ENCODE assay signal across 12 mouse cellular contexts in the genomic region with DNA sequence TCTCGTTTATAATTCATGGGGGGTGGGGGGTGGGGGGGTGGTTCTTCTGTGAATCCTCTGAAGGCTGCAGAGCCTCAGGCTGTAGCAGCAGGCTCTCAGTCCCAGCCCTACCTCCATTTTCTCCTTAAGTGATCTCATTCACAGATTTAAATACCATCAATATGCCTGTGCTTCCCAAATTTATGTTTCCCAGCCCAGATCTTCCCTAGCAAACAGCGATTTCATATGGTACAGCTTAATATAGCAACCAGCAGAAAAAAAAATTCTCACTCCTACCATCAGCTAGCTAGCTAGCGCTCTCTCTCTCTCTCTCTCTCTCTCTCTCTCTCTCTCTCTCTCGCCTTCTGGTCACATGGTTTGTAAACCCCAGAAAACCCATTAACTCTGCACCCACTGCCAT. TPM values are rescaled to one million over a fixed set of nuclear protein-coding genes. Genes with fewer than 3 reads are reported as not detected.
DNase-seq lines count a peak whose midpoint lies in the region; ATAC-seq and TF ChIP-seq lines count a peak whose summit lies in the region.
"Had no signal": no experiment of that assay in that cellular context is flagged by ENCODE, and none has a peak within 500 bp of the region (broad histone marks: within the 10 kb centered on the region; RNA-seq: fewer than 3 reads in every experiment).

No protein-coding gene starts in this region.

- ATAC-seq in hindbrain, embryonic 13.5 days (ENCODE audit: low FRiP score): 0 out of 2 replicates have a peak, but pooled peaks have one; percentile 24
- ATAC-seq in hindbrain, embryonic 12.5 days (ENCODE audit: low FRiP score): no peak
- ATAC-seq in limb, embryonic 13.5 days (ENCODE audit: low FRiP score, low read depth): peak; percentile 40
- ATAC-seq in limb, embryonic 14.5 days (ENCODE audit: low FRiP score, low read depth): peak; percentile 23; the same call in 1 of the 2 replicates

- DNase-seq in limb, embryonic 10.5 days (ENCODE audit: low spot score): no peak
- DNase-seq in limb, embryonic 14.5 days (ENCODE audit: low spot score): peak; percentile 21
- no peak for DNase-seq in lung, postnatal 4 days
- DNase-seq: cerebellum, adult 11-12 months; kidney, adult 18-20 months; kidney, postnatal 14 days; liver, embryonic 13.5 days had no signal

- no peak overlapping the region for H3K9ac ChIP-seq in hindbrain, embryonic 13.5 days
- H3K9ac ChIP-seq in hindbrain, embryonic 12.5 days: no peak overlapping the region
- H3K9ac ChIP-seq in limb, embryonic 13.5 days: no peak overlapping the region
- no peak overlapping the region for H3K9ac ChIP-seq in limb, embryonic 14.5 days (ENCODE audit: low read depth, low read length, severe bottlenecking)
- H3K9ac ChIP-seq: embryonic facial prominence, embryonic 15.5 days; liver, embryonic 13.5 days had no signal

- no peak overlapping the region for H3K4me2 ChIP-seq in hindbrain, embryonic 13.5 days
- no peak overlapping the region for H3K4me2 ChIP-seq in hindbrain, embryonic 12.5 days (replicated peaks)
- no peak overlapping the region for H3K4me2 ChIP-seq in limb, embryonic 13.5 days (replicated peaks)
- no peak overlapping the region for H3K4me2 ChIP-seq in limb, embryonic 14.5 days (replicated peaks; ENCODE audit: low read depth, low read length, severe bottlenecking)
- H3K4me2 ChIP-seq: embryonic facial prominence, embryonic 15.5 days; liver, embryonic 13.5 days had no signal

- peaks cover 46% of the 10 kb centered on the region for H3K4me1 ChIP-seq in hindbrain, embryonic 13.5 days (replicated peaks)
- H3K4me1 ChIP-seq in hindbrain, embryonic 12.5 days: peaks cover 24% of the 10 kb centered on the region
- H3K4me1 ChIP-seq in limb, embryonic 13.5 days: peaks cover 38% of the 10 kb centered on the region
- peaks cover 31% of the 10 kb centered on the region for H3K4me1 ChIP-seq in limb, embryonic 10.5 days
- peaks cover 28% of the 10 kb centered on the region for H3K4me1 ChIP-seq in cortical plate, adult 2 months (ENCODE audit: control insufficient read depth, insufficient read depth, low read length)
- peaks cover 27% of the 10 kb centered on the region for H3K4me1 ChIP-seq in limb, embryonic 14.5 days (ENCODE audit: control insufficient read depth, insufficient read depth, low read length)
- H3K4me1 ChIP-seq: liver, embryonic 13.5 days had no signal

- H3K27ac ChIP-seq in hindbrain, embryonic 13.5 days: peak overlapping the region; percentile 64
- no peak overlapping the region for H3K27ac ChIP-seq in hindbrain, embryonic 12.5 days
- H3K27ac ChIP-seq in limb, embryonic 13.5 days: no peak overlapping the region
- H3K27ac ChIP-seq in limb, embryonic 10.5 days: no peak overlapping the region
- H3K27ac ChIP-seq in cortical plate, adult 2 months (ENCODE audit: insufficient read depth, low read length): peak overlapping the region; percentile 68
- no peak overlapping the region for H3K27ac ChIP-seq in limb, embryonic 14.5 days (replicated peaks; ENCODE audit: low read depth, low read length)
- H3K27ac ChIP-seq: embryonic facial prominence, embryonic 15.5 days; liver, embryonic 13.5 days had no signal

- WGBS in hindbrain, embryonic 13.5 days: 53% methylated on average over 4 of the region's 4 CpGs
- 59% methylated on average over 4 of the region's 4 CpGs for WGBS in hindbrain, embryonic 12.5 days
- WGBS in limb, embryonic 13.5 days: 37% methylated on average over 4 of the region's 4 CpGs
- 67% methylated on average over 4 of the region's 4 CpGs for WGBS in limb, embryonic 10.5 days
- WGBS in limb, embryonic 14.5 days: 37% methylated on average over 4 of the region's 4 CpGs

- H3K4me3 ChIP-seq in hindbrain, embryonic 13.5 days: no peak overlapping the region
- no peak overlapping the region for H3K4me3 ChIP-seq in hindbrain, embryonic 12.5 days
- no peak overlapping the region for H3K4me3 ChIP-seq in limb, embryonic 13.5 days
- no peak overlapping the region for H3K4me3 ChIP-seq in limb, embryonic 10.5 days
- no peak overlapping the region for H3K4me3 ChIP-seq in cortical plate, adult 2 months (ENCODE audit: insufficient read depth, low read length)
- no peak overlapping the region for H3K4me3 ChIP-seq in limb, embryonic 14.5 days (replicated peaks; ENCODE audit: low read length)
- H3K4me3 ChIP-seq: embryonic facial prominence, embryonic 15.5 days; liver, embryonic 13.5 days had no signal

- no peak for TF ChIP-seq CTCF in cortical plate, adult 2 months (IDR thresholded peaks at IDR 0.05; ENCODE audit: extremely low read depth, insufficient read depth, low read length)

- H3K27me3 ChIP-seq in hindbrain, embryonic 13.5 days: no peaks in the 10 kb centered on the region
- no peaks in the 10 kb centered on the region for H3K27me3 ChIP-seq in hindbrain, embryonic 12.5 days
- H3K27me3 ChIP-seq in limb, embryonic 13.5 days: no peaks in the 10 kb centered on the region
- H3K27me3 ChIP-seq in limb, embryonic 10.5 days (ENCODE audit: low read depth, poor library complexity, severe bottlenecking): no peaks in the 10 kb centered on the region
- H3K27me3 ChIP-seq in limb, embryonic 14.5 days (ENCODE audit: control insufficient read depth, insufficient read depth, low read length): no peaks in the 10 kb centered on the region
- H3K27me3 ChIP-seq: embryonic facial prominence, embryonic 15.5 days; liver, embryonic 13.5 days had no signal

- peak; percentile 21; the same call in 1 of the 2 replicates for TF ChIP-seq POLR2A in cortical plate, adult 2 months (IDR thresholded peaks at IDR 0.05; ENCODE audit: extremely low read depth, insufficient read depth, low read length)
- no peak for TF ChIP-seq POLR2A in limb, embryonic 14.5 days (IDR thresholded peaks at IDR 0.05; ENCODE audit: borderline replicate concordance, extremely low read depth, insufficient read depth, insufficient read length)

- no peaks in the 10 kb centered on the region for H3K9me3 ChIP-seq in hindbrain, embryonic 13.5 days
- no peaks in the 10 kb centered on the region for H3K9me3 ChIP-seq in hindbrain, embryonic 12.5 days (replicated peaks)
- no peaks in the 10 kb centered on the region for H3K9me3 ChIP-seq in limb, embryonic 13.5 days
- no peaks in the 10 kb centered on the region for H3K9me3 ChIP-seq in limb, embryonic 10.5 days (replicated peaks)
- H3K9me3 ChIP-seq in limb, embryonic 14.5 days (ENCODE audit: control insufficient read depth, low read length): no peaks in the 10 kb centered on the region
- H3K9me3 ChIP-seq: embryonic facial prominence, embryonic 15.5 days; liver, embryonic 13.5 days had no signal

- no peaks in the 10 kb centered on the region for H3K36me3 ChIP-seq in hindbrain, embryonic 13.5 days
- H3K36me3 ChIP-seq in hindbrain, embryonic 12.5 days: no peaks in the 10 kb centered on the region
- H3K36me3 ChIP-seq in limb, embryonic 13.5 days: no peaks in the 10 kb centered on the region
- no peaks in the 10 kb centered on the region for H3K36me3 ChIP-seq in limb, embryonic 10.5 days
- no peaks in the 10 kb centered on the region for H3K36me3 ChIP-seq in limb, embryonic 14.5 days (ENCODE audit: control insufficient read depth, insufficient read depth, low read length)
- H3K36me3 ChIP-seq: embryonic facial prominence, embryonic 15.5 days; liver, embryonic 13.5 days had no signal

RNA-seq across cellular contexts. Expression of a gene that starts 42.5 kb away (rescaled TPM):
- polyA plus RNA-seq in hindbrain, embryonic 13.5 days (2015; fragmentation: Nextera tagmentation; extraction: Ambion mirVana): 14.2 and 14.3 TPM in 2 replicates
- polyA plus RNA-seq in hindbrain, embryonic 12.5 days (2016; fragmentation: Nextera tagmentation; extraction: Ambion mirVana): 13.9 and 16.6 TPM in 2 replicates
- 6.1 and 6.3 TPM in 2 replicates for polyA plus RNA-seq in limb, embryonic 13.5 days (2015; fragmentation: Nextera tagmentation; extraction: Ambion mirVana)
- polyA plus RNA-seq in limb, embryonic 10.5 days (2016; fragmentation: Nextera tagmentation; extraction: Ambion mirVana): 3.0 and 4.5 TPM in 2 replicates
- polyA plus RNA-seq in cortical plate, adult 2 months (2012; rRNA removed): 58.6 and 62.6 TPM in 2 replicates
- polyA plus RNA-seq in limb, embryonic 14.5 days (2012; rRNA removed): 5.5 and 6.4 TPM in 2 replicates
- 8.0 and 8.4 TPM in 2 replicates for polyA plus RNA-seq in limb, embryonic 14.5 days (2014; fragmentation: Nextera tagmentation; extraction: Ambion mirVana)

Comparison
In these comparisons a context has a peak if more than half of its experiments do, and no peak if none do; other contexts are left out.
1. H3K27ac ChIP-seq: peak in hindbrain, embryonic 13.5 days (single experiment) and cortical plate, adult 2 months (single experiment); none in hindbrain, embryonic 12.5 days (single experiment), limb, embryonic 13.5 days (single experiment), limb, embryonic 10.5 days (single experiment) and limb, embryonic 14.5 days (single experiment).